Mouse (Mus musculus) limb, embryonic 14.5 days (tissue): ENCODE data around the gene Ptgfrn. TPM values are rescaled to one million over a fixed set of nuclear protein-coding genes. Genes with fewer than 3 reads are reported as not detected.
A peak's percentile ranks its signal among the peaks of the same experiment; 100 is the strongest.

Experiments used
- ATAC-seq: fragments of 200-750 bp; cut with Nextera tagmentation; 2 replicates; pipeline ENCODE4 v1.8.0; 2017; ENCODE audit warnings: low read depth, moderate number of reproducible peaks, moderate TSS enrichment; ENCODE audit not compliant: low FRiP score
- DNase-seq: peaks from one replicate; pipeline ENCODE4 v3.0.0-alpha.2; 2015; ENCODE audit warnings: low spot score
- H3K27ac ChIP-seq: fragments of 300-500 bp; sonication (generic); replicated peaks from 2 replicates; pipeline ENCODE4 v1.5.1; 2014; ENCODE audit warnings: low read depth, mild to moderate bottlenecking, low read length, moderate library complexity, mixed read lengths
- H3K27me3 ChIP-seq: fragments of 300-500 bp; sonication (generic); 2 replicates; pipeline ENCODE4 v1.6.1; 2014; ENCODE audit warnings: low read length, mixed read lengths; ENCODE audit not compliant: control insufficient read depth, insufficient read depth
- H3K36me3 ChIP-seq: fragments of 300-500 bp; sonication (generic); 2 replicates; pipeline ENCODE4 v1.6.1; 2014; ENCODE audit warnings: mild to moderate bottlenecking, low read length, moderate library complexity, mixed read lengths; ENCODE audit not compliant: control insufficient read depth, insufficient read depth
- H3K4me1 ChIP-seq: fragments of 300-500 bp; sonication (generic); 2 replicates; pipeline ENCODE4 v1.6.1; 2014; ENCODE audit warnings: antibody characterized with exemption, low read length, mixed read lengths; ENCODE audit not compliant: control insufficient read depth, insufficient read depth
- H3K4me2 ChIP-seq: fragments of 300-500 bp; sonication (generic); replicated peaks from 2 replicates; pipeline ENCODE4 v1.6.1; 2014; ENCODE audit warnings: low read depth, mild to moderate bottlenecking, low read length, moderate library complexity; ENCODE audit not compliant: severe bottlenecking
- H3K4me3 ChIP-seq: fragments of 300-500 bp; sonication (generic); replicated peaks from 2 replicates; pipeline ENCODE4 v1.5.1; 2014; ENCODE audit warnings: low read length
- H3K9ac ChIP-seq: fragments of 300-500 bp; sonication (generic); 2 replicates; pipeline ENCODE4 v1.6.1; 2014; ENCODE audit warnings: mild to moderate bottlenecking, low read depth, low read length, moderate library complexity; ENCODE audit not compliant: severe bottlenecking
- H3K9me3 ChIP-seq: fragments of 300-500 bp; sonication (generic); 2 replicates; pipeline ENCODE4 v1.6.1; 2016; ENCODE audit warnings: low read length; ENCODE audit not compliant: control insufficient read depth
- POLR2A ChIP-seq: fragments of 200-500 bp; IDR thresholded peaks from 2 replicates; pipeline ENCODE4 v1.8.0; 2012; ENCODE audit warnings: inconsistent platforms, mild to moderate bottlenecking, moderate library complexity, borderline replicate concordance; ENCODE audit not compliant: insufficient read depth, insufficient read length; ENCODE audit errors: extremely low read depth
- WGBS: fragments of 180-500 bp; shearing (Covaris S2); extraction: QIAGEN DNeasy Blood & Tissue Kit; methylation state at CpG from one replicate; pipeline ENCODE4 v1.1.7; 2014; 5-methylcytosine and 5-hydroxymethylcytosine counted together
- polyA plus RNA-seq, 2 experiments: library from polyadenylated mRNA; depleted of rRNA in 1 of 2; stranded (reverse) in 1 of 2; unstranded in 1 of 2; fragments of >200 nt; fragmentation: Nextera tagmentation in 1 of 2; extraction: Ambion mirVana in 1 of 2; gene quantifications; 2 replicates each; pipeline versions ENCODE4 v1.2.1 to v1.2.3; 2012 to 2014

Gene Ptgfrn
- polyA plus RNA-seq, 2 experiments = 10.7 to 44.5 TPM

GRCm38 (mm10) chr3:101116431-101117385, 6.6 kb upstream of the Ptgfrn start:
- Histone ChIP-seq H3K4me2 (0 out of 2 replicates have a peak overlapping the region, but pooled peaks have one; percentile 13), H3K9ac (no peak overlapping the region), H3K27me3 (no peaks in the 10 kb centered on the region), H3K9me3 (no peaks in the 10 kb centered on the region), H3K4me3 (no peak overlapping the region), H3K36me3 (no peaks in the 10 kb centered on the region), H3K27ac (no peak overlapping the region), H3K4me1 (peaks cover 8% of the 10 kb centered on the region; the same call in 1 of the 2 replicates)
- no peak for TF ChIP-seq POLR2A
- ATAC-seq (no peak), DNase-seq (no peak)
- WGBS = 45% methylated on average over 25 of the region's 25 CpGs

GRCm38 (mm10) chr3:101112518-101112894, 2.4 kb upstream of the Ptgfrn start:
- no peak for ATAC-seq
- Histone ChIP-seq H3K27ac (no peak overlapping the region), H3K27me3 (no peaks in the 10 kb centered on the region), H3K4me2 (no peak overlapping the region), H3K4me3 (no peak overlapping the region), H3K9ac (no peak overlapping the region), H3K9me3 (no peaks in the 10 kb centered on the region), H3K36me3 (no peaks in the 10 kb centered on the region), H3K4me1 (peaks cover 25% of the 10 kb centered on the region)
- WGBS = 79% methylated on average over 5 of the region's 5 CpGs
- DNase-seq = no peak
- no peak for TF ChIP-seq POLR2A

- H3K27me3 ChIP-seq = no peaks in the 10 kb centered on the region
- ATAC-seq = no peak
- H3K9ac ChIP-seq = no peak overlapping the region
- H3K4me1 ChIP-seq = peaks cover 20% of the 10 kb centered on the region
- no peak overlapping the region for H3K27ac ChIP-seq
- WGBS = 24% methylated on average over 7 of the region's 7 CpGs
- no peak overlapping the region for H3K4me3 ChIP-seq
- no peak overlapping the region for H3K4me2 ChIP-seq
- no peak for TF ChIP-seq POLR2A
- H3K9me3 ChIP-seq = no peaks in the 10 kb centered on the region
- H3K36me3 ChIP-seq = no peaks in the 10 kb centered on the region
- no peak for DNase-seq
Observed at GRCm38 (mm10) chr3:101111848-101112517, 1.9 kb upstream of the Ptgfrn start.

GRCm38 (mm10) chr3:101111321-101111720, 1.2 kb upstream of the Ptgfrn start:
- Histone ChIP-seq H3K27me3 (no peaks in the 10 kb centered on the region), H3K4me3 (no peak overlapping the region), H3K36me3 (no peaks in the 10 kb centered on the region), H3K4me2 (no peak overlapping the region), H3K4me1 (peaks cover 16% of the 10 kb centered on the region), H3K27ac (peak overlapping the region; percentile 33; the same call in 1 of the 2 replicates), H3K9me3 (no peaks in the 10 kb centered on the region), H3K9ac (no peak overlapping the region)
- ATAC-seq (no peak), DNase-seq (no peak)
- TF ChIP-seq POLR2A = no peak
- 37% methylated on average over 10 of the region's 10 CpGs for WGBS

- peak overlapping the region; percentile 89 for H3K27ac ChIP-seq
- peak overlapping the region; percentile 87; the same call in 1 of the 2 replicates for H3K9ac ChIP-seq
- no peaks in the 10 kb centered on the region for H3K9me3 ChIP-seq
- no peak for TF ChIP-seq POLR2A
- DNase-seq (no peak), ATAC-seq (peak; percentile 32; the same call in 1 of the 2 replicates)
- H3K36me3 ChIP-seq = no peaks in the 10 kb centered on the region
- no peaks in the 10 kb centered on the region for H3K27me3 ChIP-seq
- H3K4me2 ChIP-seq = peak overlapping the region; percentile 79
- H3K4me3 ChIP-seq = peak overlapping the region; percentile 69
- H3K4me1 ChIP-seq = peaks cover 16% of the 10 kb centered on the region
Observed at GRCm38 (mm10) chr3:101110838-101111103, 693 bp upstream of the Ptgfrn start.
